Mouse (Mus musculus): Measurements from ENCODE around the gene Batf. TPM values are rescaled to one million over a fixed set of nuclear protein-coding genes. Genes with fewer than 3 reads are reported as not detected.
A peak's percentile ranks its signal among the peaks of the same experiment; 100 is the strongest.

Gene Batf
- total and polyA plus RNA-seq, 2 experiments from 2014 or later, result 1.4 to 2.6 TPM

- peak overlapping the region; percentile 91 for H3K4me2 ChIP-seq (ENCODE audit: low read depth, low read length)
- 19% methylated on average over 21 of the region's 21 CpGs for WGBS
- peaks cover 20% of the 10 kb centered on the region; the same call in 1 of the 2 replicates for H3K4me1 ChIP-seq (ENCODE audit: control insufficient read depth, insufficient read depth)
- H3K27ac ChIP-seq (ENCODE audit: low read depth), result peak overlapping the region; percentile 78
- ATAC-seq (ENCODE audit: insufficient read depth, low read depth) (peak; percentile 14), DNase-seq (ENCODE audit: low spot score) (no peak)
- peak overlapping the region; percentile 54 for H3K9ac ChIP-seq (replicated peaks; ENCODE audit: low read depth, low read length)
- H3K36me3 ChIP-seq (replicated peaks; ENCODE audit: control insufficient read depth, insufficient read depth, low read length), result no peaks in the 10 kb centered on the region
- peaks cover 5% of the 10 kb centered on the region; the same call in 1 of the 2 replicates for H3K27me3 ChIP-seq (ENCODE audit: control insufficient read depth, insufficient read depth, low read length)
- TF ChIP-seq EP300 (IDR thresholded peaks at IDR 0.05; ENCODE audit: low read depth) (no peak), CTCF (IDR thresholded peaks at IDR 0.05; ENCODE audit: low read depth) (no peak)
- H3K9me3 ChIP-seq (replicated peaks; ENCODE audit: control insufficient read depth, low read length), result no peaks in the 10 kb centered on the region
- H3K4me3 ChIP-seq (ENCODE audit: low read depth, low read length), result peak overlapping the region; percentile 55
Observed at GRCm38 (mm10) chr12:85746696-85747219, 60.3 kb downstream of the Batf start.

DNA sequence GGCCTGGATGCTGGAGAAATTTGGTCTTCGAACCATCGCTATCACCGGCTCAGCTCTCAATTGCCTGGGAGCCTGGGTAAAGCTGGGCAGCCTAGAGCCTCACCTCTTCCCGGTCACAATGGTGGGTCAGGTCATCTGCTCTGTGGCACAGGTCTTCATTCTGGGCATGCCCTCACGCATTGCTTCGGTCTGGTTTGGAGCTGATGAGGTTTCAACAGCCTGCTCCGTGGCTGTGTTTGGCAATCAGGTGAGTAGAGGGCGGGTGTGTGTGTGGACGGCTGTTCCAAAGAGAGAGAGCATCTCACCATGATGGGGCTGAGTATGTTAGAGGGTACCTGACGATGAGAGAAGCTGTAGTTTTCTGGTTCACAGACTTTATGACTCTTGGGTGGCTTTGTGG lies 60.9 kb downstream of the Batf start:
- H3K9ac ChIP-seq (replicated peaks; ENCODE audit: low read depth, low read length), result no peak overlapping the region
- DNase-seq (ENCODE audit: low spot score) (no peak), ATAC-seq (ENCODE audit: insufficient read depth, low read depth) (no peak)
- TF ChIP-seq EP300 (IDR thresholded peaks at IDR 0.05; ENCODE audit: low read depth), result no peak
- no peak for TF ChIP-seq CTCF (IDR thresholded peaks at IDR 0.05; ENCODE audit: low read depth)
- peak overlapping the region; percentile 91 for H3K4me2 ChIP-seq (ENCODE audit: low read depth, low read length)
- H3K36me3 ChIP-seq (replicated peaks; ENCODE audit: control insufficient read depth, insufficient read depth, low read length), result no peaks in the 10 kb centered on the region
- peaks cover 20% of the 10 kb centered on the region; the same call in 1 of the 2 replicates for H3K4me1 ChIP-seq (ENCODE audit: control insufficient read depth, insufficient read depth)
- H3K9me3 ChIP-seq (replicated peaks; ENCODE audit: control insufficient read depth, low read length), result no peaks in the 10 kb centered on the region
- 75% methylated on average over 10 of the region's 10 CpGs for WGBS
- peaks cover 5% of the 10 kb centered on the region; the same call in 1 of the 2 replicates for H3K27me3 ChIP-seq (ENCODE audit: control insufficient read depth, insufficient read depth, low read length)
- peak overlapping the region; percentile 55 for H3K4me3 ChIP-seq (ENCODE audit: low read depth, low read length)
- H3K27ac ChIP-seq (ENCODE audit: low read depth), result no peak overlapping the region

DNA sequence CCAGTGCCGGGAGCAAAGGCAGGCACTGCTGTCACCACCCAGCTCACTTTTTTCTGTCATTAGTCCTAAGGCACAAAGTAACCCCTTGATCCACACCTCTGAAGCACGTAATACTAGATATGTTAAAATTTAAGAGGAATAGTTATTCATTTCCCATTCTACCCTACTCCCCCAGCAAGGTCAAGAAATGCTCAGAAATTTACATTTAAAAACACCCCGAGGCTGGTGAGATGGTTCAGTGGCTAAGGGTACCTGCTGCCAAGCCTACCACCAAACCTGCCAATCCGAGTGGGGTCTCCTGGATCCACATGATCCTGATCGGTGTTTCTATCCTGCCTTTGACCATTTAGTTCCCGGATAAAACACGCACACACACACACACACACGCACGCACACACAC lies 63.4 kb downstream of the Batf start:
- no peak overlapping the region for H3K9ac ChIP-seq (replicated peaks; ENCODE audit: low read depth, low read length)
- no peak overlapping the region for H3K4me2 ChIP-seq (ENCODE audit: low read depth, low read length)
- H3K27ac ChIP-seq (ENCODE audit: low read depth), result no peak overlapping the region
- peaks cover 20% of the 10 kb centered on the region; the same call in 1 of the 2 replicates for H3K4me1 ChIP-seq (ENCODE audit: control insufficient read depth, insufficient read depth)
- H3K4me3 ChIP-seq (ENCODE audit: low read depth, low read length), result no peak overlapping the region
- H3K36me3 ChIP-seq (replicated peaks; ENCODE audit: control insufficient read depth, insufficient read depth, low read length), result no peaks in the 10 kb centered on the region
- ATAC-seq (ENCODE audit: insufficient read depth, low read depth) (no peak), DNase-seq (ENCODE audit: low spot score) (no peak)
- no peaks in the 10 kb centered on the region for H3K9me3 ChIP-seq (replicated peaks; ENCODE audit: control insufficient read depth, low read length)
- TF ChIP-seq EP300 (IDR thresholded peaks at IDR 0.05; ENCODE audit: low read depth) (no peak), CTCF (IDR thresholded peaks at IDR 0.05; ENCODE audit: low read depth) (no peak)
- H3K27me3 ChIP-seq (ENCODE audit: control insufficient read depth, insufficient read depth, low read length), result peaks cover 5% of the 10 kb centered on the region; the same call in 1 of the 2 replicates
- WGBS, result 86% methylated on average over 9 of the region's 9 CpGs

DNA sequence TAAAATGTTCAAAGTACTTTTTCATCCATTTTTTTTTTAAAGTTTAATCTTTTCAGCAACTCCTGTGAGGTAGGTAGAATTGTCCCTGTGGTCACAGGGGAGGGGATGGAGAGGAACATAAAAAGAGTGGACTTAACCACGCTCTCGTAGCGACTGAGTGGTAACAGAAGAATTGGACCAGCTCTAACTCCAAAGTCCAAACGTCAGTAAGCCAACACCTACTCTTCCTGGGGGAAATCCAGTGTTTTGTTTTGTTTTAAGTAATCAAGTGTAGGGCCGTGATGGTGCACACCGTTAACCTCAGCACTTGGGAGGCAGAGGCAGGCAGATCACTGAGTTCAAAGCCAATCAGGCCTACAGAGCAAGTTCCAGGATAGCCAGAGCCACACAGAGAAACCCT lies 65.6 kb downstream of the Batf start:
- Histone ChIP-seq H3K4me2 (ENCODE audit: low read depth, low read length) (no peak overlapping the region), H3K9me3 (replicated peaks; ENCODE audit: control insufficient read depth, low read length) (no peaks in the 10 kb centered on the region), H3K4me3 (ENCODE audit: low read depth, low read length) (no peak overlapping the region), H3K4me1 (ENCODE audit: control insufficient read depth, insufficient read depth) (peaks cover 12% of the 10 kb centered on the region; the same call in 1 of the 2 replicates), H3K36me3 (replicated peaks; ENCODE audit: control insufficient read depth, insufficient read depth, low read length) (no peaks in the 10 kb centered on the region), H3K27ac (ENCODE audit: low read depth) (no peak overlapping the region), H3K27me3 (ENCODE audit: control insufficient read depth, insufficient read depth, low read length) (peaks cover 4% of the 10 kb centered on the region; the same call in 1 of the 2 replicates), H3K9ac (replicated peaks; ENCODE audit: low read depth, low read length) (no peak overlapping the region)
- TF ChIP-seq CTCF (IDR thresholded peaks at IDR 0.05; ENCODE audit: low read depth), result no peak
- TF ChIP-seq EP300 (IDR thresholded peaks at IDR 0.05; ENCODE audit: low read depth), result no peak
- 87% methylated on average over 6 of the region's 6 CpGs for WGBS
- ATAC-seq (ENCODE audit: insufficient read depth, low read depth) (no peak), DNase-seq (ENCODE audit: low spot score) (no peak)

DNA sequence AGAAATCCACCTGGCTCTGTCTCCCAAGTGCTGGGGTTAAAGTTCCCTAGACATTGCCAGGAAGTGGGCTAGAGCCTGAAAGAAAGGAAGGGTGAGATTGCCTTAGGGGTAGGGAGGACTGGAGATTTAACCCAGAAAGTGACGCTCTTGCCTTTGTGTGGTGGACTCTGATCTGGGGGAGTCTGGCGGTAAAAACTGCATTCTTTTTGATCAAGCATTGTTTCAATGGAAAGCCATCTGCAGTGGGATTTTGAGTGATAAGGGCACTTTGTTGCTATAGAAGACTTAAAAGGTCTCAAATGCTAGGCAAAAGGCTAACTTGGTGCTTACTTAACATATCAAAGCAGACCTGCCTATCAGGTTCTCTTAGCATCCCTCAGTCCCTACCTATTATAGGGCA lies 66.8 kb downstream of the Batf start:
- Histone ChIP-seq H3K36me3 (replicated peaks; ENCODE audit: control insufficient read depth, insufficient read depth, low read length) (no peaks in the 10 kb centered on the region), H3K9me3 (replicated peaks; ENCODE audit: control insufficient read depth, low read length) (no peaks in the 10 kb centered on the region), H3K4me3 (ENCODE audit: low read depth, low read length) (no peak overlapping the region), H3K27me3 (ENCODE audit: control insufficient read depth, insufficient read depth, low read length) (no peaks in the 10 kb centered on the region), H3K4me2 (ENCODE audit: low read depth, low read length) (no peak overlapping the region), H3K9ac (replicated peaks; ENCODE audit: low read depth, low read length) (no peak overlapping the region), H3K4me1 (ENCODE audit: control insufficient read depth, insufficient read depth) (0 out of 2 replicates have a peak, but pooled peaks cover 1% of the 10 kb centered on the region), H3K27ac (ENCODE audit: low read depth) (no peak overlapping the region)
- DNase-seq (ENCODE audit: low spot score), result no peak
- WGBS, result 66% methylated on average over 2 of the region's 2 CpGs
- TF ChIP-seq CTCF (IDR thresholded peaks at IDR 0.05; ENCODE audit: low read depth) (no peak), EP300 (IDR thresholded peaks at IDR 0.05; ENCODE audit: low read depth) (no peak)
- ATAC-seq (ENCODE audit: insufficient read depth, low read depth), result no peak
